Mouse (Mus musculus) cerebellum, adult (tissue): ENCODE data around the gene Med16.

Experiments used
- ATAC-seq: cut with Nextera tagmentation; 2 replicates; pipeline ENCODE4 v1.9.2; 2017; ENCODE audit warnings: mild to moderate bottlenecking, moderate library complexity, mixed read lengths; ENCODE audit not compliant: insufficient number of reproducible peaks, low FRiP score, low TSS enrichment

Med16 gene

DNA sequence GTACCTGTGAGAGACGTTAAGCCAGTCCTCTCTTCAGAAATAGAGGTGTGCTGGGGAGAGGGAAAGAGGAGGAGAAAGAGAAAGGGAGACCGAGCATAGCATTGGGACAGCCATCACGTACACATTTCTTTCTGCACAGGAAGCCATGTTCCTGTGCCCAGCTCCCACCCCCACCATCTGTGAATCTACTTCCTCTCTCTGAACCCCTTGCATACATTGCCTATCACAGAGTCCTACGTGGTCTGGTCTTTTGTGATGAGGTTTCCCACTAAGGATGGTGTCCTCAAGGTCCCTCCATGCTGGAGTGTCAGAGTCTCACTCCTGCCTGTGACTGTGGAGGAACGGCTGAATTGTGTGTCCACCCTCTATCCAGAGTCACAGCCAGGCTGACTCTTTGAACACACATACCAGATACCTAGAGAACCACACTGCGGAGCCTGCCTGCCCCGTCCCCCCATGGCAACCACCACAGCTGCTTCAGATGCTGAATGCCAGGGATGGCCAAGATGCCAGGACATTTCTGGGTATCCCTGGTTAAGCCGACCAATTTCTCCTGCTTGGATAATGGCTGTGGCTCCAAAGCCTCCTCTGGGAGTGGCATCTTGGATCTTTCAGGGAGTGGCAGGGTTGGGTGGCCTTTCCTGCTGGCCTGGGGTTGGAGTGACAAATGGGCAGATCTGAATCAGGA, 58.6 kb downstream of the Med16 start:
- no peak for ATAC-seq

DNA sequence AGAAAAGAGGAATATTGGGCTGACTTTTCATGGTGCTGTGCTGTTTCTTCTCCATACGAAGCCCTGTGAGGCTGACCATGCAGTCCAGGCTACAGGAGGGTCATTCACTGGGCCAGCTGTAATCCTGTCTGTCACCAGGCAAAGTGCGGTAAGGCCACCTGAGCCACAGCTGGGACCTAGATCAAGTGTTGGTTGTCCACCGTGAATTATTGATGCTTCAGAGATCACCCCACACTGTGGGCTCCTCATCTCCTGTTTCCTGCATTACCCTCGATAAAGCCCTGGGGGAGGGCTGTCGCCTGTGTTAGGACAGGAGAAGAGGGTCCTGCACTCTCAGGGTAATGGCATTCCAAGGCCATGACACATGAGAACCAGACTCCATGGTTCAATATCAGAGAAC, 62.2 kb downstream of the Med16 start:
- ATAC-seq = no peak
